8 mouse cellular contexts compared by ENCODE assay signal in the genomic region with DNA sequence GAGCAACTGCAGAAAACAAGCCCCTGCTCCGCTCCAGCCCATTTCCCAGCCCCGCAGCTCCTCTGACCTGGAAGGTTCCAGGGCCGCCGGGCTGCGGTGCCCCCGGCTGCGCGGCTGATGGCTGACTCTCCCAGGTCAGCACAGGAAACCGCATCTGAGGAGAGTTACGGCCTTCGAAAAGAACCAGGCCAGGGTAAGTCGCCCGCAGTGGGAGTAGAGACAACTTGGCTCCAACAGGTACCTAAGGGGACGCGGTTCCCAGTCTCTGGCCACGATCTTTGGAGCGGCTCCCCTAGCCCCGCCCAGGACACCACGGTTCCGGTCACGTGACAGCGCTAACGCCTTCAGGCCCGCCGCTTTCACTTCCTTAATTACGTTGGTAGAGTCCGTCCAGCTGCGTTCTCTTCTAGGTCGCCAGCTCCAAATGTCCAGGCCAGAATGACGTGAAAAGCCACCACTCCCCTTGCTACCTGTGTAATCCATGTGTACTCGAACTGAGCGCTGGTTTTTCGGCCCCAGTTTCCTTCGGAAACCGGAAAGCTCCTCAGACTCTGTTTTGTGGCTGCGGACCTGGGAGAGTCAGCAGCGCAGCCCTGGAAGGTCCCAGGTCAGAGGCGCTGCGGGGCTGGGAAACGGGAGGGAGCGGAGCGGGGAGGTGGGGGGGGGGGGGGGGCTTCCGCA. TPM values are rescaled to one million over a fixed set of nuclear protein-coding genes. Genes with fewer than 3 reads are reported as not detected.
DNase-seq lines count a peak whose midpoint lies in the region; ATAC-seq lines count a peak whose summit lies in the region.
"Not testable (repeated sequence)": the region's sequence is repeated elsewhere in the genome, so short reads cannot be mapped to it uniquely, and the experiment has no call there.

Zfp944 (minus strand) TSS at position 300 of the 681 bp plus-strand sequence.
Zfp758 (plus strand) TSS at position 353 of the 681 bp plus-strand sequence.

- not testable (repeated sequence) for H3K36me3 ChIP-seq in ES-E14 (ENCODE audit: control insufficient read depth, insufficient read depth, low read length, poor library complexity, severe bottlenecking); forebrain, embryonic 16.5 days (ENCODE audit: control insufficient read depth, insufficient read depth); neural tube, embryonic 14.5 days (ENCODE audit: control insufficient read depth, insufficient read depth, low read length)

- peak within 1 kb of the TSS; percentile 76 to 93 for H3K4me3 ChIP-seq in ES-E14 (ENCODE audit: insufficient read depth in 1 of 2, low read depth in 1 of 2, low read length in 2 of 2, poor library complexity in 1 of 2, severe bottlenecking in 1 of 2)
- H3K4me3 ChIP-seq in forebrain, embryonic 16.5 days (replicated peaks; ENCODE audit: low read length), result peak within 1 kb of the TSS; percentile 64
- peak within 1 kb of the TSS; percentile 50 for H3K4me3 ChIP-seq in neural tube, embryonic 14.5 days (ENCODE audit: low read depth, low read length)

- H3K4me1 ChIP-seq in ES-E14 (ENCODE audit: control insufficient read depth in 2 of 2, insufficient read depth in 2 of 2, low read length in 2 of 2, poor library complexity in 1 of 2); neural tube, embryonic 14.5 days (ENCODE audit: control insufficient read depth, insufficient read depth, low read length): not testable (repeated sequence)
- peaks cover 14% of the 10 kb centered on the region for H3K4me1 ChIP-seq in forebrain, embryonic 16.5 days (replicated peaks; ENCODE audit: control insufficient read depth, insufficient read depth, low read length)

- peak; percentile 97 for ATAC-seq in forebrain, embryonic 16.5 days
- ATAC-seq in neural tube, embryonic 14.5 days (ENCODE audit: low read depth), result peak; percentile 97

- 0% methylated on average over 24 of the region's 43 CpGs for whole genome bisulfite sequencing in forebrain, embryonic 16.5 days
- WGBS in neural tube, embryonic 14.5 days, result under 1% methylated on average over 27 of the region's 43 CpGs

- H3K9ac ChIP-seq in ES-E14 (ENCODE audit: insufficient read depth, low read depth, low read length, poor library complexity, severe bottlenecking), result peak within 1 kb of the TSS; percentile 84
- H3K9ac ChIP-seq in forebrain, embryonic 16.5 days (replicated peaks; ENCODE audit: low read depth, low read length), result peak within 1 kb of the TSS; percentile 73
- peak within 1 kb of the TSS; percentile 64 for H3K9ac ChIP-seq in neural tube, embryonic 14.5 days (replicated peaks; ENCODE audit: low read depth, low read length)

- intact Hi-C loops in heart, postnatal 36 days (cut with DNase I), result loop anchor here (5.0 kb wide), 1 partner anchor 134 kb away; the partner anchor contains the start of gene Zfp994

- peak within 1 kb of the TSS; percentile 64 for H3K4me2 ChIP-seq in forebrain, embryonic 16.5 days (ENCODE audit: low read length)
- H3K4me2 ChIP-seq in neural tube, embryonic 14.5 days (ENCODE audit: low read depth, low read length), result peak within 1 kb of the TSS; percentile 53

- H3K27me3 ChIP-seq in forebrain, embryonic 16.5 days (replicated peaks; ENCODE audit: control insufficient read depth, insufficient read depth, low read length); neural tube, embryonic 14.5 days (ENCODE audit: control insufficient read depth, insufficient read depth, low read length): not testable (repeated sequence)

- peak; percentile 35 for DNase-seq in ES-E14 (ENCODE audit: low read depth, low spot score)
- DNase-seq in cerebellum, adult 18-20 months, result peak; percentile 39 to 62
- peak; percentile 57 to 83 for DNase-seq in heart, postnatal 36 days
- DNase-seq in layer of hippocampus, adult 18-20 months (ENCODE audit: low spot score in 2 of 2), result peak; percentile 11 to 47
- DNase-seq in lung, adult 18-20 months, result peak; percentile 56 to 61
- DNase-seq in testis, postnatal 10 days (ENCODE audit: low spot score), result peak; percentile 55

- in situ Hi-C loops in ES-E14 (cut with MboI; ENCODE audit: low sequenced_read_pairs in 2 of 2, unreplicated experiment in 2 of 2), result not testable (repeated sequence)

- not testable (repeated sequence) for H3K27ac ChIP-seq in ES-E14 (ENCODE audit: insufficient read depth, low read depth, low read length, poor library complexity, severe bottlenecking)
- peak within 1 kb of the TSS; percentile 33; the same call in 1 of the 2 replicates for H3K27ac ChIP-seq in forebrain, embryonic 16.5 days (ENCODE audit: low read length)
- peak within 1 kb of the TSS; percentile 44; the same call in 1 of the 2 replicates for H3K27ac ChIP-seq in neural tube, embryonic 14.5 days (ENCODE audit: low read depth, low read length)

- H3K9me3 ChIP-seq in ES-E14 (ENCODE audit: control insufficient read depth, insufficient read depth, low read depth, low read length); forebrain, embryonic 16.5 days (ENCODE audit: control insufficient read depth, low read length); neural tube, embryonic 14.5 days (ENCODE audit: control insufficient read depth, low read length): not testable (repeated sequence)

RNA-seq across cellular contexts. Expression of gene Zfp944, which starts in this region (rescaled TPM):
- total RNA-seq in ES-E14 (2012; rRNA removed), result 7.2 and 7.9 TPM in 2 replicates
- 20.9 and 24.5 TPM in 2 replicates for polyA plus RNA-seq in forebrain, embryonic 16.5 days (2015; fragmentation: Nextera tagmentation; extraction: Ambion mirVana)
- 1 to 10 TPM; 4.6 to 4.7 TPM for total RNA-seq in heart, postnatal 36 days (2021)
- 10 to 100 TPM in 1 of 2 experiments, 1 to 10 TPM in 1; 8.6 to 10.2 TPM for total RNA-seq in layer of hippocampus, adult 18-20 months (2021)
- polyA plus RNA-seq in neural tube, embryonic 14.5 days (2014; fragmentation: Nextera tagmentation; extraction: Ambion mirVana), result 13.5 and 14.2 TPM in 2 replicates

RNA-seq across cellular contexts. Expression of gene Zfp758, which starts in this region (rescaled TPM):
- total RNA-seq in ES-E14 (2012; rRNA removed), result 6.9 and 7.3 TPM in 2 replicates
- 9.7 and 10.2 TPM in 2 replicates for polyA plus RNA-seq in forebrain, embryonic 16.5 days (2015; fragmentation: Nextera tagmentation; extraction: Ambion mirVana)
- total RNA-seq in heart, postnatal 36 days (2021), result 10 to 100 TPM in 1 of 2 experiments, 1 to 10 TPM in 1; 8.9 to 10.0 TPM
- total RNA-seq in layer of hippocampus, adult 18-20 months (2021), result 10 to 100 TPM; 12.2 to 12.6 TPM
- polyA plus RNA-seq in neural tube, embryonic 14.5 days (2014; fragmentation: Nextera tagmentation; extraction: Ambion mirVana), result 10.4 and 11.4 TPM in 2 replicates
